Mouse (Mus musculus) cerebellum, adult 2 months (tissue): ENCODE results near the gene Smco3.

Experiments
- CTCF ChIP-seq: fragments of 200-500 bp; IDR thresholded peaks from 2 replicates; pipeline ENCODE4 v1.5.1; 2011; ENCODE audit warnings: low read depth, mild to moderate bottlenecking, control low read depth, low read length, moderate library complexity, borderline replicate concordance; ENCODE audit not compliant: insufficient read depth
- POLR2A ChIP-seq: fragments of 200-500 bp; IDR thresholded peaks from 2 replicates; pipeline ENCODE4 v1.6.1; 2011; ENCODE audit warnings: low read length, control low read depth, borderline replicate concordance; ENCODE audit not compliant: insufficient read depth

GRCm38 (mm10) chr6:136817549-136817948 is 17.7 kb downstream of the Smco3 start:
- no peak for TF ChIP-seq CTCF
- no peak for TF ChIP-seq POLR2A
